Mouse (Mus musculus) embryo, embryonic 10 days (tissue): Measurements from ENCODE around the gene Tbc1d19.

Experiments used
- DNase-seq: peaks from one replicate; pipeline ENCODE4 v3.0.0-alpha.2; 2015; ENCODE audit warnings: low spot score

The Tbc1d19 gene

DNA sequence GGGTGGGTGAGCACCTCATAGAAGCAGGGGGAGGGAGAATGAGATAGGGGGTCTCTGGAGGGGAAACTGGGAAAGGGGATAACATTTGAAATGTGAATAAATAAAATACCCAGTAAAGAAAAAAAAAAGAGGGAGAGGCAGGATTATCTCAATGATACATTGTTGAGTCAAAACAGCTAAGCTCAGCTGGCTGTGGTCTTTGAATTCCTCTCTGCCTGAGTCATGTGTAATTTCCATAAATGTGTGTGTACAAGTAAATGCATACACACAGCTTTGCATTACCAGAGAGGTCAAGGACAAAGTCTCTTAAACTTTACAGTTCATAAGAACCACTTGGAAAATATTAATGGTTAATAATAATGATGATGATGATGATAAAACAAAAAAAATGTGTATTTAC is 143.8 kb downstream of the Tbc1d19 start:
- DNase-seq = no peak
